Mouse (Mus musculus) thymus, postnatal 36 days (tissue): ENCODE measurements around the gene Magi3.

Experiments used
- DNase-seq, 2 experiments: peaks; one replicate each; pipeline ENCODE4 v3.0.0; 2022; ENCODE audit warnings: mixed read lengths in 2 of 2

Magi3 gene

GRCm38 (mm10) chr3:104019453-104019852, 200.7 kb downstream of the Magi3 start:
- no peak for DNase-seq

- no peak for DNase-seq
These were observed 202.2 kb downstream of the Magi3 start for GRCm38 (mm10) chr3:104017931-104018330.

DNA sequence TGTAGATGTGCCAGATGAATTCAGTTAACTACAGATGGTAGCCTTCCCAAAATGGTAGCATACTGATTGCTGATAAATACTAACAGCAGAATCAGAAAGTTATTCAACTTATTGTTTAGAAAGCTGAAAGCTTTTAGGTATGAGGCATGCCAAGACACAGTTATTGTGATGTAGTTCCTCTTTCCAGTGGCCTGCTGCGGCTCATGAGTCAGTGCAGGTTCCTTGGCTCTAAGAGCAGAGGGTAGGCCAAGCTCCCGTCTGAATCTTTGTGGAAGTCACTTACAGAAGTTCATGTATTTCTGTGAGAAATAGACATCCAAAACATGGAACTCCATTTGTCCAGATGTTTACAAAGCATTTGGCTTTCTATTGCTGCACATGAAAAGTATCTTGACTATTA, 208.2 kb downstream of the Magi3 start:
- DNase-seq, result no peak

- no peak for DNase-seq
These were observed 210.1 kb downstream of the Magi3 start for GRCm38 (mm10) chr3:104009924-104010662.

DNA sequence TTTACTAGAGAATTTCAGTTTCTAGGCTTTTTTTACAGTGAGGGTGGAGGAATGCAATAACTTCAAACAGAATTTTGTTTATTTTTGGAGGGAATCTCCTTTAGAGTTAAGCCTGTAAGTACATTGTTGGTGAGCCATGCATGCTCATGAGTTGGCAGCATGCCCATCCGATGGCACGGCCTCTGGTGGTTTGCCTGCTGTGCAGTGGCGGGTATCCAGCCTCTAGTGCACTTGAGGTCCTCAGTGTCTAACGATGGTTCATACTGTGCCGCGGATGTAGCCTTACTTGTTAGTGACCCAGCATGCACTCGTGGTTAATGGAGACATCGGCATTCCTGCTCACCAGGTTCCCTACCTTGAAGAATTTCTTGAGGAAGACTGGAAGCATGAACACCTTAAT, 212.7 kb downstream of the Magi3 start:
- no peak for DNase-seq

DNA sequence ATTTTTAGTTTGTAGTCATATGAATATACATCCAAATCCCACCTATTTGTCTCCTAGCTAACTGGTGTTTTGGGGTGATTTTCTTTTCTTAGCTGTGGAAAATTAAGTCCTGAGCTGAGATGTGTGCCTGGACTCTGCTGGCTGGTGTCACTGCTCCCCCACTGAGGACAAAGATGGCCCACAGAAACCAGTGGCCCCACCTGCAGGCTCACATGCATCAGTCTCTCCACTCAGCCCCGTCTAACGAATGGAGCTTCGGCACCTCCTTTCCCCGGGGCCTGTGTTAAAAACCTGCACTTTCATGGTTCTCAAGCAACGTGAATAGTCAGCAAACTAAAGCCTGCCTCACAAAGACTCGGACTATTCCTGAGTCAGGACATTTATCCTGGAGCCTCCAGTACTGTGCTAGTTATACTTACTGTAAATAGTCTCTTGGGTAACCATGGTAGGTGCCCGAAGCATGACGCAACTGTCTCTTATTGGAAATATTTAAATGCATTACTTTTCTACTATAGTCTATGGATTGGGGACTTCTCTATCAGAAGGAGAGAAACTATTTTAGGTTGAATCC, 213.2 kb downstream of the Magi3 start:
- DNase-seq, result no peak

DNA sequence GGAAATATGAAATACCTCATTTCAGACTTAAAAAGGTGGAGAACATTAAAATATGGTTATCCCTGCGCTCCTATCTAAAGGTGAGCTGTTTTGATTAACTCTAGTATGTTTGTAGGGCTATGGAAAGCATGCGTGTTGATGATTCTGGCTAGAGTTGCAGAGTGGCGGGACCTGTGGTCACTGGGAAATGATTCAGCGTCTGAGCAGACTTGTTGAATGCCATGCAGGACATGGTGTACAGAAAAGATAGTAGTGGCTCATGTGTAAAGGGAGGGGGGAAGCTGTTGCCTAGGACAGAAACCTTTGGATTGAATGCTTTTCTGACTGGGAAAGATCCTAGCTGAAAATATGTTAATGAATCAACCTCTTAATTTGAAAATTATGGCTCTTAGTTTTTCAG, 221.4 kb downstream of the Magi3 start:
- no peak for DNase-seq

GRCm38 (mm10) chr3:103991271-103991670, 228.9 kb downstream of the Magi3 start:
- no peak for DNase-seq

DNA sequence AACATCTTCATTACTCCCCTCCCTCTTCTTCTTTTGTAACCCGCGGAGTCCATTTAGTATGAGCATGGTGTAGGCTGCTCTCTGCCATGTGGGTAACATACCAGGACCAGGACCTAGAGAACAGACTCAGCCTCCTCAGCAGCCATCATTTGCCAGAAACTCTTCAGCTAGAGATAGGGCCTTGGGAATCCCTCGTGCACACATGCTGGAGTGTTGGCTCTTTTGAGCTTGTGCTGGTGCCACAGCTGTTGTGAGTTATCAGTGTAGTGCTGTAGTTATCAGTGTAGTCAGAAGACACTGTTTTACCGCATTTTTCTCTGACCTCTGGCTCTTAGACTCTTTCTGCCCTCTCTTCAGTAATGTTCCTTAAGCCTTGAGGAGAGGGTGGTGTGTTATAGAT, 230.8 kb downstream of the Magi3 start:
- DNase-seq, result no peak

- DNase-seq, result no peak
These were observed 232.2 kb downstream of the Magi3 start for GRCm38 (mm10) chr3:103987831-103988432.

DNA sequence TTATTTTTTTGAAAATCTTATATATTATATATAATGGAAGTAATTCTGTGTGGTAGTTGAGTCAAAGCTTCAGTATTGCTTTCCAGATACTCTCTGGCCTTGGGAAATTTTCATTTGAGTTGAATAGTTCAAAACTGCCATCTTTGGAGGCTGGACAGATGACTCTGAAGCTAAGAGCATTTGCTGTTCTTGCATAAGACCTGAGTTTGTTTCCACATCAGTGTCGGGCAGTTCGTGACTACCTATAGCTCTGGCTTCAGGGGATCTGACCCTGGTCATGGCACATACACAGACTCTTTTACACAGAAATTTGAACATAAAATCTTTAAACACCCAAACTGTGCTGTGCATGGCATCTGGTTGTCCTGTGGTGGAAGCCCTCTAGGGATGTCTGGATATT, 235.0 kb downstream of the Magi3 start:
- DNase-seq, result no peak

GRCm38 (mm10) chr3:103984556-103984955, 235.6 kb downstream of the Magi3 start:
- DNase-seq, result no peak

DNA sequence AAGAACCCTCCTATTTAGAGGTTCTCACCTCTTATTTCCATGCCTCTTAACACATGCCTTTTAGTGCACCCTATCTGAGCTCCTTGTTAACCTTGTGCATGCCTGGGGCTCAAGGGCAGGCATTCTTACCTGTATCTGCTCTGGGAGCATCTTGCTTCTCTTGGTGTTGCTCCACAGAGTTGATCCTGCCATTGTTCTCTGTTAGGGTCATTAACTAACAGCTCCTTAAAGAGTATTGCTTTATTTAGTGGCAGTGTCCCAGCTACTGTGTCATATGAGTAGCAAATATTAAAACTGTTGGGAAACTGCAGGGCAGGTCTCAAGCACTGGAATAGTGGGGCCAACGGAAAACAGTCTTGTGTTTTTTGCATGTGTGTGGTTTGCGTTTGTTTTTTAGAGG, 249.0 kb downstream of the Magi3 start:
- DNase-seq, result no peak

GRCm38 (mm10) chr3:103968701-103969100, 251.5 kb downstream of the Magi3 start:
- no peak for DNase-seq

DNA sequence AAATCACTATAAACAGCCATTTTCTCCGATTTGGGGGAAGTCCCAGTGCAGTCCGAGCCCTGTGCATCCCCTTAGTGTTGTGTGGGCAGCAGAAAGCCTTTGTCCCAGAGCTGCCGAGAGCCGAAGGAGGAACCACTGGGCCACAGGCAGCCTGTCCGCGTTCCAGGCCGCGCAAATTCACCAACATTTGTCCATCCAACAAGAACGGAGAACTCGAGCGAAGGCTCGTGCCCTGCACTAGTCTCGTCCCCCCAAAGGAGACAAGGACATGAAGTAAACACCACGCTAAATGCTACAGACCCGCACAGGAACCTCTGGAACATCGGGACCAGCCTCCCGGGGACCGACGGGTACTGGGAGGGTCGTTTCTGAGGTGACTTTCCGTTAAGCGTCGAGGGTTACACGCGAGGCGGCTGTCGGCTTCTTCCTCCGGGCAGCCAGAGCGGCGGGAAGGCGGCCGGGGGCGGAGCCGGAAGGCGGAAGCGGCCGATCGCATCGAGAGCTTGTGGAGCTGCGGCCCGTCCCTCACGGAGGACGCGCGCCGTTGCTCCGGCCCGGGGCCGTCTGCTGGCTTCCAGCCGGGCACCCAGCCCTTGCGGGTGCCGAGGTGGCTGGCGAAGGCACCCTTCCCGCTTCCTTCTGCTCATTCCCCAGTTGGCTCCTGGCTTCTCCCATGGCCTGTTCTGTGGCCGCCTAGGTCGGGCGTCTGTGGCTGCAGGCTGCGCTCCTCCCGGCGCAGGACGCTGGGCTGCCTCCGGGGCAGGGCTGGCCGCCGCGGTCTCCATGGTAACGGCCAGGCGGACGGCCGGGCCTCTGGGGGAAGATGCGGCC, 252.1 kb downstream of the Magi3 start, which contains the start of gene Phtf1:
Gene Phtf1, plus strand, starts transcription at position 250 of the 831 bp plus-strand sequence.
- peak; percentile 83 to 87 for DNase-seq

DNA sequence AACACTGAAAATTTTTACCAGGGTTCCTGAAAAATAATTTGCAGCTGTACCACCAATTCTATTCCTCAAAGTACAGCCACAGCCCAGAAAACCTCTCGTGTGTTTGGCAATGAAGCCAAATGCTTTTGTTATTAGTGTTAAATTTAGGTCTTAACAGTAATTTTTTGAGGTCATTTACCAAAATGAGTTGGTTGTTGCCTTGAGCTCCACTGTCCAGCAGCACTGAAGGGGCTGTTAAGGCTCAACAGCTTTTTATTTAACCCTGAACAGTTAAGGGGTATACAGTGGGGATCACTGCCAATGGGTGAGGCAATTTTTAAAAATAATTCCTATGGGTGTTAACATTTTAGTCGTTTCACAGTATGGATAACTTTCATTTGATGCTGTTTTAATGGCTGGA, 252.9 kb downstream of the Magi3 start:
- no peak for DNase-seq
